Mouse (Mus musculus) hindbrain, embryonic 14.5 days (tissue): Measurements from ENCODE around the gene Madcam1. TPM values are rescaled to one million over a fixed set of nuclear protein-coding genes. Genes with fewer than 3 reads are reported as not detected.
A peak's percentile ranks its signal among the peaks of the same experiment; 100 is the strongest.

Experiments
- ATAC-seq: fragments of 200-750 bp; cut with Nextera tagmentation; 2 replicates; pipeline ENCODE4 v1.8.0; 2017; ENCODE audit warnings: moderate number of reproducible peaks, mild to moderate bottlenecking, moderate TSS enrichment, moderate library complexity; ENCODE audit not compliant: low FRiP score
- DNase-seq: peaks from one replicate; pipeline ENCODE4 v3.0.0-alpha.2; 2015; ENCODE audit warnings: low spot score
- H3K27ac ChIP-seq: fragments of 300-500 bp; sonication (generic); 2 replicates; pipeline ENCODE4 v1.5.1; 2014; ENCODE audit warnings: mild to moderate bottlenecking, moderate library complexity
- H3K27me3 ChIP-seq: fragments of 300-500 bp; sonication (generic); 2 replicates; pipeline ENCODE4 v1.6.1; 2014; ENCODE audit warnings: mild to moderate bottlenecking, low read length, mixed read lengths; ENCODE audit not compliant: control insufficient read depth, insufficient read depth
- H3K36me3 ChIP-seq: fragments of 300-500 bp; sonication (generic); replicated peaks from 2 replicates; pipeline ENCODE4 v1.6.1; 2014; ENCODE audit not compliant: control insufficient read depth, insufficient read depth
- H3K4me1 ChIP-seq: fragments of 300-500 bp; sonication (generic); replicated peaks from 2 replicates; pipeline ENCODE4 v1.6.1; 2014; ENCODE audit warnings: antibody characterized with exemption, low read length, mixed read lengths; ENCODE audit not compliant: control insufficient read depth, insufficient read depth
- H3K4me2 ChIP-seq: fragments of 300-500 bp; sonication (generic); replicated peaks from 2 replicates; pipeline ENCODE4 v1.6.1; 2014; ENCODE audit warnings: mild to moderate bottlenecking, moderate library complexity
- H3K4me3 ChIP-seq: fragments of 300-500 bp; sonication (generic); replicated peaks from 2 replicates; pipeline ENCODE4 v1.5.1; 2014; ENCODE audit warnings: mild to moderate bottlenecking, low read length
- H3K9ac ChIP-seq: fragments of 300-500 bp; sonication (generic); 2 replicates; pipeline ENCODE4 v1.6.1; 2014
- H3K9me3 ChIP-seq: fragments of 300-500 bp; sonication (generic); 2 replicates; pipeline ENCODE4 v1.6.1; 2016; ENCODE audit warnings: low read length; ENCODE audit not compliant: control insufficient read depth
- WGBS: fragments of 180-500 bp; shearing (Covaris S2); extraction: QIAGEN DNeasy Blood & Tissue Kit; methylation state at CpG from one replicate; pipeline ENCODE4 v1.1.7; 2014; 5-methylcytosine and 5-hydroxymethylcytosine counted together
- polyA plus RNA-seq: library from polyadenylated mRNA; unstranded; fragments of >200 nt; fragmentation: Nextera tagmentation; extraction: Ambion mirVana; gene quantifications from 2 replicates; pipeline ENCODE4 v1.2.1, GENCODE M21; 2014

Gene Madcam1
- polyA plus RNA-seq, 1 experiment from 2014 or later = 1.2 TPM

- Histone ChIP-seq H3K36me3 (peaks cover 16% of the 10 kb centered on the region), H3K4me2 (peak overlapping the region; percentile 93; the same call in 1 of the 2 replicates), H3K9me3 (no peaks in the 10 kb centered on the region), H3K27ac (no peak overlapping the region), H3K27me3 (no peaks in the 10 kb centered on the region), H3K9ac (no peak overlapping the region), H3K4me3 (no peak overlapping the region), H3K4me1 (peaks cover 18% of the 10 kb centered on the region)
- WGBS = 67% methylated on average over 6 of the region's 6 CpGs
- no peak for ATAC-seq
- no peak for DNase-seq
These were observed 7.2 kb downstream of the Madcam1 start for GRCm38 (mm10) chr10:79671396-79672087.

DNA sequence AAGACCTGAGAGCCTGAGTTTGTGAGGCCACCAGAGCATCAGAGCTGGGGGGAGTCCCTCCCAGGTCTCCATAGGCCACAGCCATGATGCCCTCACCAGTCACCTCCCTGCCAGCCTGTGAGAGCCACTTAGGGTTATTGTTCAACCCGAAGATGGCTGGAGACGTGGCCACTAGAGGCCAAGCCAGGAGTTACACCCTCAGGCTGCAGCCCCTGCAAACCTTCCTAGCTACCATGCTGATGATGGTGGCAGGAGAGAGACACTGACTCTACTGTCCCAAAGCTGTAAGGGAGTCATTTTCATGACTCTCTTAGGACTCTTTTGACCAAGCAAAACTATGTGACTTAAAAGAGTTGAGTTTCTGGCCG, 7.7 kb downstream of the Madcam1 start:
- H3K27ac ChIP-seq = no peak overlapping the region
- no peak overlapping the region for H3K4me3 ChIP-seq
- H3K4me2 ChIP-seq = no peak overlapping the region
- DNase-seq (no peak), ATAC-seq (no peak)
- H3K9me3 ChIP-seq = no peaks in the 10 kb centered on the region
- WGBS = 62% methylated on average over 3 of the region's 3 CpGs
- H3K9ac ChIP-seq = no peak overlapping the region
- H3K36me3 ChIP-seq = peaks cover 17% of the 10 kb centered on the region
- peaks cover 18% of the 10 kb centered on the region for H3K4me1 ChIP-seq
- no peaks in the 10 kb centered on the region for H3K27me3 ChIP-seq

DNA sequence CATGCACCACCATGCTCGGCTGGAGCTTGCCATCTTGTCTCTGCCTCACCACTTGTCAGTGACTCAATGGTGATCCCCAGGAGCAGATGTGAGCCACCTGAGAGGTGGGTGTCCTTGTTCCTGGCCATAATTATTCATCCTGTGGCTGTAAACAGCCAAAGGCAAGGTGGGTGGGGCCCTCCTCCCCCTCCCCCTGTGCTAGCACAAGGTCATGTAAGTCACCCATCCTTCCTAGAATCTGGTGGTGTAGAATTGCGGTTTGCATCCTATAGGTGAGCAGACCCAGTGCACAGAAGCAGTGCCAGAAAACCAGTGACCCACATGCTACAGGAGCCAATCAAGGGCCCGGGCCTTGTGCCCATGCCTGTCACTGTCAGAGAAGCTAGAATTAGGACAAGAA, 8.7 kb downstream of the Madcam1 start:
- Histone ChIP-seq H3K27me3 (no peaks in the 10 kb centered on the region), H3K4me2 (no peak overlapping the region), H3K9me3 (no peaks in the 10 kb centered on the region), H3K9ac (no peak overlapping the region), H3K36me3 (peaks cover 17% of the 10 kb centered on the region), H3K4me1 (peaks cover 16% of the 10 kb centered on the region), H3K27ac (no peak overlapping the region), H3K4me3 (no peak overlapping the region)
- DNase-seq = no peak
- WGBS = 100% methylated on average over 3 of the region's 3 CpGs
- ATAC-seq = no peak

GRCm38 (mm10) chr10:79675346-79676035, 11.1 kb downstream of the Madcam1 start:
- 49% methylated on average over 44 of the region's 44 CpGs for WGBS
- DNase-seq (no peak), ATAC-seq (no peak)
- Histone ChIP-seq H3K4me1 (peaks cover 9% of the 10 kb centered on the region), H3K4me2 (no peak overlapping the region), H3K4me3 (no peak overlapping the region), H3K9me3 (no peaks in the 10 kb centered on the region), H3K27me3 (no peaks in the 10 kb centered on the region), H3K36me3 (peaks cover 17% of the 10 kb centered on the region), H3K27ac (no peak overlapping the region), H3K9ac (no peak overlapping the region)

GRCm38 (mm10) chr10:79680606-79681495, 16.5 kb downstream of the Madcam1 start:
- H3K4me3 ChIP-seq = peak overlapping the region; percentile 83
- H3K4me2 ChIP-seq = peak overlapping the region; percentile 53
- H3K36me3 ChIP-seq = peaks cover 23% of the 10 kb centered on the region
- peak; percentile 27 for ATAC-seq
- H3K27me3 ChIP-seq = no peaks in the 10 kb centered on the region
- H3K9me3 ChIP-seq = no peaks in the 10 kb centered on the region
- peaks cover 18% of the 10 kb centered on the region for H3K4me1 ChIP-seq
- H3K27ac ChIP-seq = peak overlapping the region; percentile 85
- peak overlapping the region; percentile 61 for H3K9ac ChIP-seq
- 43% methylated on average over 11 of the region's 11 CpGs for WGBS
- no peak for DNase-seq

DNA sequence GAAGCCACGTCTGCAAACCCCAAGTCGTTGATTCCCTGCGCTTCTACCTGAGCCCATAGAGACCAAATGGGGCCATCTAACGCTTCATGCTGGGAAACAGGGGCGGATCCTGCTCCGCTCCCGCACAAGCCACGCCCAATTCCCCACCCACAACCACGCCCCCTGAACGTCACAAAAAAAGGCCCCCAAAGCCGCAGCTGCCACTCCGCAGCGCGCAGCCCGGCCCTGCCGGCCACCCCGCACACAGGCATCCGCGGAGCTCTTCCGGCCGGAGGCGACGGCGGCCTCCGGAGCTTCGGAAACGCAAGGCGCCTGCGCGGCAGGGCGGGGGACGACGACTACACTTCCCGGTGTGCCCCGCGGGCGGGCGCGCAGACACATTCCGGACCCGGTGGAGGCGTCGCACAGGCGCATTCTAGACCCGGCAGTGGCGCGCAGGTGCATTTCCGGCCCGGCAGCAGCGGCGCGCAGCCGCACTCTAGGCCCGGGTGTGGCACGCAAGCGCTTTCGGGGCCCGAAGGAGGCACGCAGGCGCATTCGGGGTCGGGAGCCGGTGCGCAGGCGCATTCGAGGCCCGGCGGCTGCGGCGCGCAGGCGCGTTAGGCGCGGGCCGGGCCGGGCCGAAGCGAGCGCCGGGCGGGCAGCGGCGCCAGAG, 17.4 kb downstream of the Madcam1 start, which contains the start of gene Cdc34:
Cdc34 (plus strand) TSS at position 605 of the 655 bp plus-strand sequence.
- under 1% methylated on average over 70 of the region's 84 CpGs for WGBS
- peak; percentile 97 for DNase-seq
- ATAC-seq = peak; percentile 95

DNA sequence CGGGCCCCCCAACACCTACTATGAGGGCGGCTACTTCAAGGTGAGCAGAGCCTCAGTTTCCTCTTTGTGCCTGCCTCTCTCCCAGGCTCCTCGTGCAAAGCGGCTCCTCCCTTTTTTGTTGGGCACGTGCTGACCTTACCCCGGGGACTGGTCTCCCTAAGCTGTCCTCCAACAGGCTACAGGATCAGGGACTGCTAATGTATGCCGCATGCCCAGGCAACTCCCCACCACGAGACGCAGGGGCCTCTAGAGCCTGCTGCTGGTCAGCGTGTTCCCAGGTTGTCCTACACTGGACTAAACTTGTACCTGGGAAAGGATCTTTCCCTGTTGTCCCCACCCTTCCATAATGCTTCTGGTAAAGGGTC, 18.2 kb downstream of the Madcam1 start:
- DNase-seq (no peak), ATAC-seq (peak; percentile 7; the same call in 1 of the 2 replicates)
- H3K36me3 ChIP-seq = peaks cover 32% of the 10 kb centered on the region
- peak overlapping the region; percentile 85 for H3K27ac ChIP-seq
- 0% methylated on average over 10 of the region's 10 CpGs for WGBS
- H3K9me3 ChIP-seq = no peaks in the 10 kb centered on the region
- H3K4me2 ChIP-seq = peak overlapping the region; percentile 94
- peaks cover 18% of the 10 kb centered on the region for H3K4me1 ChIP-seq
- H3K4me3 ChIP-seq = peak overlapping the region; percentile 83
- H3K9ac ChIP-seq = peak overlapping the region; percentile 86
- no peaks in the 10 kb centered on the region for H3K27me3 ChIP-seq

More for the DNA sequence above, 17.4 kb downstream of the Madcam1 start, which contains the start of gene Cdc34:
- H3K9me3 ChIP-seq = no peaks in the 10 kb centered on the region
- H3K27me3 ChIP-seq = no peaks in the 10 kb centered on the region
- peaks cover 18% of the 10 kb centered on the region for H3K4me1 ChIP-seq
- H3K4me2 ChIP-seq = peak within 1 kb of the TSS; percentile 94
- H3K27ac ChIP-seq = peak within 1 kb of the TSS; percentile 85
- peak within 1 kb of the TSS; percentile 86 for H3K9ac ChIP-seq
- H3K36me3 ChIP-seq = peaks cover 25% of the 10 kb centered on the region
- H3K4me3 ChIP-seq = peak within 1 kb of the TSS; percentile 83

- ATAC-seq (no peak), DNase-seq (no peak)
- no peaks in the 10 kb centered on the region for H3K27me3 ChIP-seq
- WGBS = 9% methylated on average over 10 of the region's 10 CpGs
- peaks cover 18% of the 10 kb centered on the region for H3K4me1 ChIP-seq
- H3K36me3 ChIP-seq = peaks cover 37% of the 10 kb centered on the region
- H3K4me2 ChIP-seq = peak overlapping the region; percentile 94
- peak overlapping the region; percentile 83 for H3K4me3 ChIP-seq
- H3K9me3 ChIP-seq = no peaks in the 10 kb centered on the region
- H3K9ac ChIP-seq = peak overlapping the region; percentile 86
- H3K27ac ChIP-seq = peak overlapping the region; percentile 85; the same call in 1 of the 2 replicates
These were observed 18.7 kb downstream of the Madcam1 start for GRCm38 (mm10) chr10:79682916-79683582.
